Mouse (Mus musculus) bone marrow macrophage, adult 2 months (primary cell): Measurements from ENCODE around the gene Rhox4a2. TPM values are rescaled to one million over a fixed set of nuclear protein-coding genes. Genes with fewer than 3 reads are reported as not detected.
"Not testable (repeated sequence)": the region's sequence is repeated elsewhere in the genome, so short reads cannot be mapped to it uniquely, and the experiment has no call there.

Experiments
- H3K27ac ChIP-seq: 2 replicates; pipeline ENCODE4 v1.5.1; 2012; ENCODE audit warnings: low read depth, low read length; ENCODE audit not compliant: insufficient read depth
- H3K4me1 ChIP-seq: 2 replicates; pipeline ENCODE4 v1.6.1; 2012; ENCODE audit warnings: low read length; ENCODE audit not compliant: control insufficient read depth, insufficient read depth
- H3K4me3 ChIP-seq: 2 replicates; pipeline ENCODE4 v1.5.1; 2012; ENCODE audit warnings: mild to moderate bottlenecking, low read length, moderate library complexity; ENCODE audit not compliant: insufficient read depth
- polyA plus RNA-seq: library from polyadenylated mRNA; stranded (reverse); fragments of >200 nt; gene quantifications from 2 replicates; pipeline ENCODE4 v1.2.4, GENCODE M21; 2012; ENCODE audit not compliant: missing spikeins, insufficient read depth, insufficient read length

Gene Rhox4a2
- polyA plus RNA-seq, result not detected in 2 replicates

DNA sequence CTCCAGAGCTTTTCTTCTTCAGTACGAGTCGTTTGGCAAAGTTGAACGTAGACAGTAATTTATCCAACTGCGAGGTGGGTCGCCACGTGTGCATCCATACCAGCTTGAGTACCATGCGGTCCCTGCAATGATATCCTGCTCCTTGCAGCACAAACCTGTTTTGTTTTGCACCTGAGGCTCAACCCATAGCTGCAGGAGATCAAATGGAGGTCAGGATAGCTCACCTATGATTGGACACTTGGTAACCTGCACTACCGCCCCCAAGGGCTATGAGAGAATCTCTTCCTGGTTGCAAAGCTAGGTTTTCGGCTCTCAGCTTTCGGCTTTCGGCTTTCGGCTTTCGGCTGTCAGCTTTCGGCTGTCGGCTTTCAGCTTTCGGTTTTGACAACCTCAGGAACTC lies at the start of gene Rhox4a2:
Gene Rhox4a2 (plus strand): TSS at position 301 of the 400 bp plus-strand sequence.
- not testable (repeated sequence) for H3K4me1 ChIP-seq, H3K27ac ChIP-seq, H3K4me3 ChIP-seq

DNA sequence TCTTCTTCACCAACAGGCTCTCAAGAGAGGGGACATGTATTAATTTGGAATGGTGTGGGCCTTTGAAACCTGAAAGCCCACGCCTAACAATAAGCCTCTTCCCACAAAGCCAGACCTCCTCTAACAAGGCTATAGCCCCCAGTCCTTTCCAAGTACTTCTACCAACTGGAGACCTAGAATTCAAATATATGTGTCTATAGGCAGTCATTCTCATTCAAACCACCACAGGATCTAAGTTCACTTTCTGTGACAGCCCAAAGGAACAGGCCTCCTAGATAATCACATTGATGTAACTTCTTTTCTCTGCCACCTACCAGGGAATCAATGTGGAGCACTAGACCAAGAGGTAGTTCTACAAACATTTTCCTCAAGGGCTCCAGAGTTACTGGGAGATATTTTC lies 10.9 kb upstream of the Rhox4a2 start, which contains the start of gene Rhox3a2:
Gene Rhox3a2 (plus strand): TSS at position 301 of the 400 bp plus-strand sequence.
- not testable (repeated sequence) for H3K4me1 ChIP-seq, H3K4me3 ChIP-seq, H3K27ac ChIP-seq

DNA sequence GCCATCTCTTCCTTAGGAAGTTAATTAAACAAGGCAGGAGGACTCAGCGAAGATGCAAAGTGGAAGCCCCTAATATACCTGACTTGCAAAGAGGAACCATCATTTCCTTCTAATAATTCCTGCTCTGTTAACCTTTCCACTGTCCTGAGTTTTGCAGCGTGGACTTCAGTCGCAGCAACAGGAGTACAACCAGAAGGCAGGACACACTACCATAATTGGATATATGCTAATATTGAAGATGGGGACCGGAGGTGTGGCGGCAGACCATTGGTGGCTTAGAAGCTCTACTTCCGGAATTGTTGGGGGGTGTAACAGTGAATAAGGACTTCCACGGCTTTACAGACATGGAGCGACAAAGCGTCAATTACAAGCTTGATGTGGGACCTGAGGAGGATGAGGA lies 21.1 kb downstream of the Rhox4a2 start, which contains the start of gene Rhox2b:
Gene Rhox2b (plus strand): TSS at position 301 of the 400 bp plus-strand sequence.
- not testable (repeated sequence) for H3K4me1 ChIP-seq, H3K27ac ChIP-seq, H3K4me3 ChIP-seq

DNA sequence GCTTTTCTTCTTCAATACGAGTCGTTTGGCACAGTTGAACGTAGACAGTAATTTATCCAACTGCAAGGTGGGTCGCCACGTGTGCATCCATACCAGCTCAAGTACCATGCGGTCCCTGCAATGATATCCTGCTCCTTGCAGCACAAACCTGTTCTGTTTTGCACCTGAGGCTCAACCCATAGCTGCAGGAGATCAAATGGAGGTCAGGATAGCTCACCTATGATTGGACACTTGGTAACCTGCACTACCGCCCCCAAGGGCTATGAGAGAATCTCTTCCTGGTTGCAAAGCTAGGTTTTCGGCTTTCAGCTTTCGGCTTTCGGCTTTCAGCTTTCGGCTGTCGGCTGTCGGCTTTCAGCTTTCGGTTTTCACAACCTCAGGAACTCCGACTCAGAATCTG lies 41.5 kb downstream of the Rhox4a2 start, which contains the start of gene Rhox4b:
Gene Rhox4b (plus strand): TSS at position 301 of the 400 bp plus-strand sequence.
- H3K4me1 ChIP-seq, H3K27ac ChIP-seq, H3K4me3 ChIP-seq: not testable (repeated sequence)

Other genes starting within 250 kb of the Rhox4a2 start
- gene Akap14, start 222.0 kb upstream of the Rhox4a2 start, polyA plus RNA-seq, result not detected in 2 replicates
- 150 and 162 TPM in 2 replicates for gene Ndufa1, start 199.7 kb upstream of the Rhox4a2 start, polyA plus RNA-seq
- 1.3 and 2.4 TPM in 2 replicates for gene Rnf113a1, start 199.6 kb upstream of the Rhox4a2 start, polyA plus RNA-seq
- not detected in 2 replicates for gene Gm9, start 179.8 kb upstream of the Rhox4a2 start, polyA plus RNA-seq
- not detected in 2 replicates for gene Rhox1, start 168.6 kb upstream of the Rhox4a2 start, polyA plus RNA-seq
- gene Rhox2a, start 145.9 kb upstream of the Rhox4a2 start, polyA plus RNA-seq, result not detected in 2 replicates
- not detected in 2 replicates for gene Rhox3a, start 140.9 kb upstream of the Rhox4a2 start, polyA plus RNA-seq
- not detected in 2 replicates for gene Rhox4a, start 125.5 kb upstream of the Rhox4a2 start, polyA plus RNA-seq
- not detected in 2 replicates for gene Rhox3a2, start 10.8 kb upstream of the Rhox4a2 start, polyA plus RNA-seq
- gene Rhox2b, start 21.2 kb downstream of the Rhox4a2 start, polyA plus RNA-seq, result not detected in 2 replicates
- gene Rhox4b, start 41.6 kb downstream of the Rhox4a2 start, polyA plus RNA-seq, result not detected in 2 replicates
- gene Rhox2c, start 62.8 kb downstream of the Rhox4a2 start, polyA plus RNA-seq, result not detected in 2 replicates
- gene Rhox3c, start 67.7 kb downstream of the Rhox4a2 start, polyA plus RNA-seq, result not detected in 2 replicates
- gene Rhox4c, start 89.5 kb downstream of the Rhox4a2 start, polyA plus RNA-seq, result not detected in 2 replicates
- gene Rhox2d, start 102.6 kb downstream of the Rhox4a2 start, polyA plus RNA-seq, result not detected in 2 replicates
- not detected in 2 replicates for gene Rhox4d, start 123.5 kb downstream of the Rhox4a2 start, polyA plus RNA-seq
- gene Rhox2e, start 139.6 kb downstream of the Rhox4a2 start, polyA plus RNA-seq, result not detected in 2 replicates
- not detected in 2 replicates for gene Rhox3e, start 151.2 kb downstream of the Rhox4a2 start, polyA plus RNA-seq
- gene Rhox4e, start 166.6 kb downstream of the Rhox4a2 start, polyA plus RNA-seq, result not detected in 2 replicates
- not detected in 2 replicates for gene Rhox2f, start 180.6 kb downstream of the Rhox4a2 start, polyA plus RNA-seq
- not detected in 2 replicates for gene Rhox3f, start 190.1 kb downstream of the Rhox4a2 start, polyA plus RNA-seq
- not detected in 2 replicates for gene Rhox4f, start 216.9 kb downstream of the Rhox4a2 start, polyA plus RNA-seq
- not detected in 2 replicates for gene Rhox3g, start 237.8 kb downstream of the Rhox4a2 start, polyA plus RNA-seq